Mouse (Mus musculus) sigmoid colon, adult 10 weeks (tissue): ENCODE data around the gene Cmtm4. TPM values are rescaled to one million over a fixed set of nuclear protein-coding genes. Genes with fewer than 3 reads are reported as not detected.

Experiments
- polyA plus RNA-seq: library from polyadenylated mRNA; stranded (reverse); fragments of 350-450 nt; fragmentation: Illumina TruSeq; extraction: RNeasy Lipid Tissue Mini Kit (QIAGEN cat#74804); gene quantifications from one replicate; pipeline ENCODE4 v1.2.3, GENCODE M21; 2014; ENCODE audit warnings: low read depth, low replicate concordance

Cmtm4 gene
- polyA plus RNA-seq: 145 TPM

GRCm38 (mm10) chr8:104395703-104396357 is at the start of gene Cmtm4:
Cmtm4 (minus strand) TSS chr8:104395807.

GRCm38 (mm10) chr8:104442299-104443124 is 46.9 kb upstream of the Cmtm4 start, which contains the start of gene Dync1li2:
Dync1li2 (minus strand) TSS chr8:104443047.

GRCm38 (mm10) chr8:104339229-104339982 is 56.2 kb downstream of the Cmtm4 start, which contains the start of gene Cmtm3:
Cmtm3 (plus strand) TSS chr8:104339410.

GRCm38 (mm10) chr8:104321930-104322329 is 73.7 kb downstream of the Cmtm4 start, which contains the start of gene Cmtm2b:
Cmtm2b (plus strand) TSS chr8:104322230.

GRCm38 (mm10) chr8:104321267-104321666 is 74.3 kb downstream of the Cmtm4 start, which contains the start of gene Gm11020:
Gm11020 (plus strand) TSS chr8:104321567.

GRCm38 (mm10) chr8:104309441-104310155 is 86.0 kb downstream of the Cmtm4 start, which contains the start of the genes Gm45711 and Cmtm1:
Gm45711 (minus strand) TSS chr8:104310081.
Cmtm1 (minus strand) TSS chr8:104310145.

Other genes with a start within 250 kb of the Cmtm4 start
- gene Bean1, start 225.4 kb downstream of the Cmtm4 start, polyA plus RNA-seq: 1.5 TPM
- 10.3 TPM for gene Tk2, start 147.2 kb downstream of the Cmtm4 start, polyA plus RNA-seq
- 26.4 TPM for gene Cklf, start 144.9 kb downstream of the Cmtm4 start, polyA plus RNA-seq
- gene Cmtm2a, start 102.6 kb downstream of the Cmtm4 start, polyA plus RNA-seq: not detected
- gene Gm45711, start 85.7 kb downstream of the Cmtm4 start, polyA plus RNA-seq: not detected
- gene Cmtm1, start 85.7 kb downstream of the Cmtm4 start, polyA plus RNA-seq: not detected
- not detected for gene Gm11020, start 74.2 kb downstream of the Cmtm4 start, polyA plus RNA-seq
- gene Cmtm2b, start 73.6 kb downstream of the Cmtm4 start, polyA plus RNA-seq: not detected
- gene Cmtm3, start 56.4 kb downstream of the Cmtm4 start, polyA plus RNA-seq: 7.3 TPM
- 172 TPM for gene Dync1li2, start 47.2 kb upstream of the Cmtm4 start, polyA plus RNA-seq
- gene Terb1, start 114.1 kb upstream of the Cmtm4 start, polyA plus RNA-seq: 1.2 TPM
- 316 TPM for gene Nae1, start 138.8 kb upstream of the Cmtm4 start, polyA plus RNA-seq
- gene Car7, start 138.9 kb upstream of the Cmtm4 start, polyA plus RNA-seq: 0.66 TPM
- gene Pdp2, start 195.6 kb upstream of the Cmtm4 start, polyA plus RNA-seq: 34.7 TPM
- gene Cdh16, start 228.6 kb upstream of the Cmtm4 start, polyA plus RNA-seq: not detected
- 0.28 TPM for gene Rrad, start 235.5 kb upstream of the Cmtm4 start, polyA plus RNA-seq
- 2.9 TPM for gene Ciao2b, start 246.2 kb upstream of the Cmtm4 start, polyA plus RNA-seq